Mouse (Mus musculus): ENCODE results near the gene Glyctk. TPM values are rescaled to one million over a fixed set of nuclear protein-coding genes. Genes with fewer than 3 reads are reported as not detected.

Glyctk gene
- polyA plus RNA-seq, 1 experiment from 2014 or later = 2.3 TPM

DNA sequence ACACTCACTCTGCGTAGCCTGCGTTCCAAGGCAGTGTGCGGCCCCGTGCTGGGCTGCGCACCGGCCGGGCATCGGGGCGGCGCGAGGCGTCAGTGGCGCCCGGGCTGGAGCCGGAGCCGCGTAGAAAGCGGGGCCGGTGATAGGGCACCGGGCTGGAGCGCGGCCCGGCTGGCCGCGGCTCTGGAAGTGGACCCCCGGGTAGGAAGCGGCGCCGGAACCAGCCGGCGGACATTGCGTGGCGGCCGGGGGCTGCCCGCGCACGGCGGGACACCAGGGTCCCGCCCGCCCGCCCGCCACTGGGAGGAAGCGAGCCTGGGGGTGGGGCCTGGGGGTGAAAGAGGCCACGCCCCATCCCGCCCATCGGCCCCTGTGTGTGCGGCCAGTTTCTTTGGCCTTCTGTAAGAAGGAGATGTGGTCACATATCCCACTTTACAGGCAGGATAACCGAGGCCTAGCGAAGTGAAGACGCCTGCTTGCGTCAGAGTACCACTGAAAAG, 41.1 kb upstream of the Glyctk start:
- DNase-seq (ENCODE audit: low spot score) (peak; percentile 63), ATAC-seq (peak; percentile 35)
- peak overlapping the region; percentile 51 for H3K4me3 ChIP-seq (ENCODE audit: low read depth, low read length)
- peaks cover 11% of the 10 kb centered on the region; the same call in 1 of the 2 replicates for H3K4me1 ChIP-seq (ENCODE audit: control insufficient read depth, insufficient read depth, low read length)
- peak overlapping the region; percentile 70 for H3K4me2 ChIP-seq (ENCODE audit: low read length)
- peak overlapping the region; percentile 71 for H3K9ac ChIP-seq (ENCODE audit: low read length)
- no peaks in the 10 kb centered on the region for H3K27me3 ChIP-seq (replicated peaks; ENCODE audit: control insufficient read depth, insufficient read depth, low read length)
- H3K27ac ChIP-seq (ENCODE audit: low read depth, low read length) = no peak overlapping the region
- under 1% methylated on average over 50 of the region's 51 CpGs for WGBS
- H3K36me3 ChIP-seq (ENCODE audit: control insufficient read depth, insufficient read depth, low read length) = 0 out of 2 replicates have a peak, but pooled peaks cover 4% of the 10 kb centered on the region
- H3K9me3 ChIP-seq (replicated peaks; ENCODE audit: control insufficient read depth, low read length) = no peaks in the 10 kb centered on the region

DNA sequence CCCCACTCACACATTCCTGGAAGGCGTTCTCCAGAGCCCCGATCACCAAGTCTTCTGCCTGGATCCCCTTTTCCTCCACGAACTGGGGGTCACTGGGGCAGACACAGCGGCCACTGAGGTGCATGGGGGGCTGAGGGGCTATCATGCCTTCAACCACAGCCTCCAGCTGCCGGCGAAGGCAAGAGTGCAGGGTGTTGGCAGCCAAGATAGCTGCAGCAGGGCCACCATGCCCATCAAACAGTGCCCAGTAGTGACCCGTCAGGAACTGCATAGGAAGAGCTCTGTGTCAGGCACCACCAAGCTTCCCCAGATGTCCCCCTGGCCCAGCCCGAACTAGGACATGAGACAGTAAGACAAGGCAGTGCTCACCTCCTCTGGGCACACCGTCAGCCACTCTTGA, 39.8 kb upstream of the Glyctk start:
- no peak overlapping the region for H3K4me2 ChIP-seq (ENCODE audit: low read length)
- 93% methylated on average over 9 of the region's 9 CpGs for WGBS
- H3K9ac ChIP-seq (ENCODE audit: low read length) = no peak overlapping the region
- H3K27me3 ChIP-seq (replicated peaks; ENCODE audit: control insufficient read depth, insufficient read depth, low read length) = no peaks in the 10 kb centered on the region
- no peak for ATAC-seq
- H3K9me3 ChIP-seq (replicated peaks; ENCODE audit: control insufficient read depth, low read length) = no peaks in the 10 kb centered on the region
- no peak overlapping the region for H3K27ac ChIP-seq (ENCODE audit: low read depth, low read length)
- peaks cover 12% of the 10 kb centered on the region for H3K36me3 ChIP-seq (ENCODE audit: control insufficient read depth, insufficient read depth, low read length)
- H3K4me3 ChIP-seq (ENCODE audit: low read depth, low read length) = no peak overlapping the region
- peaks cover 4% of the 10 kb centered on the region; the same call in 1 of the 2 replicates for H3K4me1 ChIP-seq (ENCODE audit: control insufficient read depth, insufficient read depth, low read length)
- no peak for DNase-seq (ENCODE audit: low spot score)

DNA sequence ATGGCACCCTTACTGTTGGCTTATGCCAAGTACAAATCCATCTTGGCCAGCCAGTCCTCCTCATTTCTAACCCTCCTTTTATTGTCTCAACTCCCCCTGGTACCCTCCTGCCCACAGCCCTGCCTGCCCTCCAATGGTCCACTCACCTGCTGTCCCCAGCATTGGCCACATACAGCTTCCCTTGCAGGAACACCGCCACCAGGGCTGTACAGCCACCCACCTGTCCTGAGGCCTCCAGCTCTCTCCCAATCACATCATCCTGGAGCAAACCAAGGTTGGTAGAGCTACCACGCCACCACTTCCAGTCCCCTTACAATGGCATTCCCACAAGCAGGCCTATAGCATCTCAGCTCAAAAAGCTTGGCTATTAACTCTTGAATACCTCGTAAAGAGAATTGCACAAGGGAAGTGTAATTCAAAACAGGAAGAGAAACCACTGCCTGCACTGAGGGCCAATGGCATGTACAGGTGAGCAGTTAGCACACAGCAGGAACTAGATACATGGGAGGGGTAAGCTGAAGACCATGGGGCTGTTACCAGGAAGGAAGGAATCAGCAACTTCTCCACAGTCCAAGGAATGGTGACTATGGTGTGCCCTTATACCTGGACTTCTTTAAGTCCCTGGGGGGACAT, 39.3 kb upstream of the Glyctk start:
- peaks cover 3% of the 10 kb centered on the region; the same call in 1 of the 2 replicates for H3K4me1 ChIP-seq (ENCODE audit: control insufficient read depth, insufficient read depth, low read length)
- H3K4me2 ChIP-seq (ENCODE audit: low read length) = no peak overlapping the region
- H3K27me3 ChIP-seq (replicated peaks; ENCODE audit: control insufficient read depth, insufficient read depth, low read length) = no peaks in the 10 kb centered on the region
- no peak overlapping the region for H3K9ac ChIP-seq (ENCODE audit: low read length)
- 90% methylated on average over 3 of the region's 3 CpGs for WGBS
- ATAC-seq = no peak
- peaks cover 17% of the 10 kb centered on the region for H3K36me3 ChIP-seq (ENCODE audit: control insufficient read depth, insufficient read depth, low read length)
- no peak overlapping the region for H3K27ac ChIP-seq (ENCODE audit: low read depth, low read length)
- DNase-seq (ENCODE audit: low spot score) = no peak
- no peak overlapping the region for H3K4me3 ChIP-seq (ENCODE audit: low read depth, low read length)
- H3K9me3 ChIP-seq (replicated peaks; ENCODE audit: control insufficient read depth, low read length) = no peaks in the 10 kb centered on the region

DNA sequence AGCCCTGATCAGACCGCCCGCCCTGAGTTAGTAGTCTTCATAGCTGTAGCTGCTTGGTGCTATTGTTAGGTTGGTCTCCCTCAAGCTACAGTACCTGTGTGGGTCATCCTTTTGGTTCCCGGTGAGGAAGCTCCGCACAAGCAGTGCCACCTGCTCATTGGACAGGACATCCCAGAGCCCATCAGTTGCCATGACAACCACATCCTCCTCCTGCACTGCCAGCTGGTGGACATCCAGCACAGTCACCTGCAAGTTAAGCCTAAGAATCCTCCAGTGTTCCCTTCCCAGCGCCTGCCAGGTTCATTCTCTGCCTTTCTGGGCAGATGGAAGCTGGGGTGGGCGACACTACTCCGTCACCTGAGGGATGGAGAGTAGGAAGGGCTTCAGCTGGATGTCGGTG, 37.8 kb upstream of the Glyctk start:
- 0 out of 2 replicates have a peak, but pooled peaks cover 2% of the 10 kb centered on the region for H3K4me1 ChIP-seq (ENCODE audit: control insufficient read depth, insufficient read depth, low read length)

DNA sequence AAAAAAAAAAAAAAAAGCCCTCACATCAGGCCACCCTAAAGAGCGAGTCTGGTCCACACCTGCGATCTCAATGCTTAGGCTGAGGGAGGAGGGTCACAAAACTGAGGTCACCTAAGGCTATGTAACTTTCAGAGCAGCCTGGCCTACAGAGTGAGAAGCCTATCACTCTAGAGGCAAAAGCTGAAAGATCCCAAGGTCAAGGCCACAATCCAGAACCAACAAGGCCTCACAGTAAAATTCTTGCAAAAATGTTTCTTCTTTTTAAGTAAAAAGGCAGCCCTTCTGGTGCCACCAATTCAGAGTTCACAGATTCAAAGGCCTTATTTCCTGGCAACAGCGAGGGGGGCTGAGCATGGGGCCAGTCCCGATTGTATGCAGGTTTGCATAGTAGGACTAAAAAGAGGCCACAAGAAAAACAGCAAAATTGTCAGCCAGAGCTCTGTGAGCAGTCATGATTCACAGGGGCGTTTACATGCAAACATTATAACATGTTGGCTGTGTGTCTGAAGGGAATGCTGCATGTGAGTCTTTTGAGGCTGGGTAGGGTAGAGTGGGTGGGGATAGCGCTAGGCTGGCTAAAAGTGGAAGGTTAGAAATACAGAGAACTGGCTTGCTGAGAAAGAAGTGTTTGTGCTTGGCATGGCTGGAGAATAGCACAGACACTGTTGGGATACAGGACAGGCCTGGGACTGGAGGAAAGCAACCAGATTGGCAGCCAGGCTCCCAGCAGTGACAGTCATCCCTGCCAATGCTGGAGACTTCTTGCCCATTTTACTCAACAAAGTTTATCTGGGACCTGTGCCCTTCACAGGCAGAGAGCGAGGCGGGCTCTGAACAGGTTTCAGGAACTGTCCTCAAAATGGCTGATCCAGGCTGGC, 36.2 kb upstream of the Glyctk start:
- Histone ChIP-seq H3K27me3 (replicated peaks; ENCODE audit: control insufficient read depth, insufficient read depth, low read length) (no peaks in the 10 kb centered on the region), H3K36me3 (ENCODE audit: control insufficient read depth, insufficient read depth, low read length) (peaks cover 47% of the 10 kb centered on the region), H3K27ac (ENCODE audit: low read depth, low read length) (no peak overlapping the region), H3K4me1 (ENCODE audit: control insufficient read depth, insufficient read depth, low read length) (no peaks in the 10 kb centered on the region), H3K9ac (ENCODE audit: low read length) (no peak overlapping the region), H3K4me2 (ENCODE audit: low read length) (no peak overlapping the region), H3K4me3 (ENCODE audit: low read depth, low read length) (no peak overlapping the region), H3K9me3 (replicated peaks; ENCODE audit: control insufficient read depth, low read length) (no peaks in the 10 kb centered on the region)
- DNase-seq (ENCODE audit: low spot score) (no peak), ATAC-seq (no peak)
- 91% methylated on average over 8 of the region's 8 CpGs for WGBS

More for the DNA sequence above, 37.8 kb upstream of the Glyctk start:
- Histone ChIP-seq H3K4me2 (ENCODE audit: low read length) (no peak overlapping the region), H3K4me3 (ENCODE audit: low read depth, low read length) (no peak overlapping the region), H3K27ac (ENCODE audit: low read depth, low read length) (no peak overlapping the region), H3K9me3 (replicated peaks; ENCODE audit: control insufficient read depth, low read length) (no peaks in the 10 kb centered on the region), H3K9ac (ENCODE audit: low read length) (no peak overlapping the region), H3K27me3 (replicated peaks; ENCODE audit: control insufficient read depth, insufficient read depth, low read length) (no peaks in the 10 kb centered on the region), H3K36me3 (ENCODE audit: control insufficient read depth, insufficient read depth, low read length) (peaks cover 32% of the 10 kb centered on the region)
- DNase-seq (ENCODE audit: low spot score) = peak; percentile 42
- ATAC-seq = no peak
- WGBS = 86% methylated on average over 8 of the region's 8 CpGs

DNA sequence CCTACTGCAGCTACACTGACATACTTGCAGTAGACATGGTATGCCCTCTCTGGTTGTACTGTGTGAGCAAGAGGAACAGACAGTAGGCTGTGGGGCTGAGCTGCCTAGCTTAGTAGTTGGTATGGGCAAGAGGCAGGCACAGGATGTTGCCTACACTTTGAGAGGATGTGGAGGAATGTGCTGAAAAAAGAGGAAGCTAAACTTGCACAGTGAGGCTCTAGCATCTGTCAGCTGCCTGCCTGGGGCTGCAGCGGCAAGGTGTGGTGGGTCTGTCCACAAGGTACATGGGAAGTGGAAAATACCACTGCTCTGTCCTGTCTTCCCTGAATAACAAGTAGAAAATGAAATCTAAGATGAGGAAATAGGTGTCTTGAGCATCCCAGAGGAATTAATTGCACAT, 35.1 kb upstream of the Glyctk start:
- WGBS = 85% methylated on average over 1 of the region's 1 CpGs
- H3K4me3 ChIP-seq (ENCODE audit: low read depth, low read length) = no peak overlapping the region

DNA sequence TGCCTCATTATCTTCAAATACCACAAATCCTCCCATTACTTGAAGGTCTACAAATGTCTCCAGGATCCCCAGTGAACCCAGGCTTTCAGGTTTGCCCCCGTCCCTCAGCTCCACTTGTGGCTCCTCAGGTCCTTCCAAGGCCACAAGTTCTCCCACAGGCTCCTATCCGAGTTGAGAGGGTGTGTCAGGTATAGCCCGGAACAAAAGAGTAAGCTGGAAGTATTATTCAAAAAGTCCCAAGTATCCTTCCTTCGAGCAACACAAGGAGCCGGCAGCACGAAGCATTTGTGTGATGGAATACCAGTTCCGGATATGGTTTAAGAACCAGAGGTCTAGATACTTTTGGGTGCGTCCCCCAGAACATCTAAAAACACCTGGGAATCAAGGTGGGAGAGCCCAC, 34.1 kb upstream of the Glyctk start:
- ATAC-seq = no peak
- WGBS = 92% methylated on average over 8 of the region's 8 CpGs

More for the DNA sequence above, 35.1 kb upstream of the Glyctk start:
- no peak overlapping the region for H3K27ac ChIP-seq (ENCODE audit: low read depth, low read length)
- DNase-seq (ENCODE audit: low spot score) (no peak), ATAC-seq (no peak)
- peaks cover 59% of the 10 kb centered on the region for H3K36me3 ChIP-seq (ENCODE audit: control insufficient read depth, insufficient read depth, low read length)
- no peaks in the 10 kb centered on the region for H3K4me1 ChIP-seq (ENCODE audit: control insufficient read depth, insufficient read depth, low read length)
- H3K27me3 ChIP-seq (replicated peaks; ENCODE audit: control insufficient read depth, insufficient read depth, low read length) = no peaks in the 10 kb centered on the region
- H3K9me3 ChIP-seq (replicated peaks; ENCODE audit: control insufficient read depth, low read length) = no peaks in the 10 kb centered on the region
- H3K4me2 ChIP-seq (ENCODE audit: low read length) = no peak overlapping the region
- H3K9ac ChIP-seq (ENCODE audit: low read length) = no peak overlapping the region

DNA sequence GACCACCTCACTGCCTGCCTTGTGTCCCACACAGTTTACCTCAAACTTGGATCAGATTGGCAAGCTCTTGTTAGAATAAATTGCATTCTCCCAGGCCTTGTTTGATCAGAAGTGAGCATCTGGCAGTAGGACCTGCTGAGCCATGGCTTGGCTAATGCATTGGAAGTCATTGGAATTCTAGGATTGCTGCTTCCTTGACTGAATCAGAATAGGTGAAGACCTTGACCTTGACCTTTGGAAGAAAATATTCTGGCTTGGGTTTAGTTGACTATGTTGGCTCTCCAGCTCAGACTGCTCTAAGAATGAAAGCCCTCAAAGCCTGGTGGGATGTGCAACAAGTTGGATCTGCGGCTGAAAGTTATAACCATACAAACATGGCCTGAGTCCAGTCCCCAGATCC, 33.4 kb upstream of the Glyctk start:
- WGBS = 92% methylated on average over 1 of the region's 1 CpGs
- H3K27ac ChIP-seq (ENCODE audit: low read depth, low read length) = no peak overlapping the region
- no peak overlapping the region for H3K4me3 ChIP-seq (ENCODE audit: low read depth, low read length)
- H3K36me3 ChIP-seq (ENCODE audit: control insufficient read depth, insufficient read depth, low read length) = peaks cover 75% of the 10 kb centered on the region
- ATAC-seq (no peak), DNase-seq (ENCODE audit: low spot score) (no peak)
- no peaks in the 10 kb centered on the region for H3K4me1 ChIP-seq (ENCODE audit: control insufficient read depth, insufficient read depth, low read length)
- H3K9ac ChIP-seq (ENCODE audit: low read length) = no peak overlapping the region
- H3K4me2 ChIP-seq (ENCODE audit: low read length) = no peak overlapping the region
- no peaks in the 10 kb centered on the region for H3K9me3 ChIP-seq (replicated peaks; ENCODE audit: control insufficient read depth, low read length)
- H3K27me3 ChIP-seq (replicated peaks; ENCODE audit: control insufficient read depth, insufficient read depth, low read length) = no peaks in the 10 kb centered on the region

More for the DNA sequence above, 34.1 kb upstream of the Glyctk start:
- no peaks in the 10 kb centered on the region for H3K4me1 ChIP-seq (ENCODE audit: control insufficient read depth, insufficient read depth, low read length)
- peaks cover 69% of the 10 kb centered on the region for H3K36me3 ChIP-seq (ENCODE audit: control insufficient read depth, insufficient read depth, low read length)
- no peak overlapping the region for H3K27ac ChIP-seq (ENCODE audit: low read depth, low read length)
- no peak for DNase-seq (ENCODE audit: low spot score)
- H3K27me3 ChIP-seq (replicated peaks; ENCODE audit: control insufficient read depth, insufficient read depth, low read length) = no peaks in the 10 kb centered on the region
- H3K9me3 ChIP-seq (replicated peaks; ENCODE audit: control insufficient read depth, low read length) = no peaks in the 10 kb centered on the region
- no peak overlapping the region for H3K4me2 ChIP-seq (ENCODE audit: low read length)
- no peak overlapping the region for H3K9ac ChIP-seq (ENCODE audit: low read length)
- no peak overlapping the region for H3K4me3 ChIP-seq (ENCODE audit: low read depth, low read length)

DNA sequence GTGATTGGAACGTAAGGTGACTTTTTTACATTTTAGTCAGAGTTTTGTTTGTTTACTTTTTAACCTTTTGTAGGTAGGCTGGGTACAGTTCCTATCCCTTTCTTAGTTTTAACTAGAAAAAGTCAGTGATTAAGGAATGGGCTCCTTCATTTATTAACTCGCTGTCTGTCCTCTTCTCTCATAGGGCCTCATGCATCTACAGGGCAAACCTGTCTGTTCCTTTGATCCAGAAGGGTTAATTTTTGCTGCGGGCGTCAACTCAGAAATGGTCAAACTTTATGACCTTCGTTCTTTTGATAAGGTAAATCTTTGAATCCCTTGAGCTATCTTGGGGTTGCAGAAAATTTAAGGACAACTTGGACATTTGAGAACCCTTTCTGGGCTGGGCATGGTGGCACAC, 26.1 kb upstream of the Glyctk start:
- Histone ChIP-seq H3K27ac (ENCODE audit: low read depth, low read length) (no peak overlapping the region), H3K4me2 (ENCODE audit: low read length) (no peak overlapping the region), H3K9me3 (replicated peaks; ENCODE audit: control insufficient read depth, low read length) (no peaks in the 10 kb centered on the region), H3K9ac (ENCODE audit: low read length) (no peak overlapping the region), H3K36me3 (ENCODE audit: control insufficient read depth, insufficient read depth, low read length) (peaks cover 100% of the 10 kb centered on the region), H3K4me3 (ENCODE audit: low read depth, low read length) (no peak overlapping the region), H3K4me1 (ENCODE audit: control insufficient read depth, insufficient read depth, low read length) (no peaks in the 10 kb centered on the region), H3K27me3 (replicated peaks; ENCODE audit: control insufficient read depth, insufficient read depth, low read length) (no peaks in the 10 kb centered on the region)
- no peak for ATAC-seq
- DNase-seq (ENCODE audit: low spot score) = no peak
- WGBS = 96% methylated on average over 5 of the region's 5 CpGs
